In the genomic region with DNA sequence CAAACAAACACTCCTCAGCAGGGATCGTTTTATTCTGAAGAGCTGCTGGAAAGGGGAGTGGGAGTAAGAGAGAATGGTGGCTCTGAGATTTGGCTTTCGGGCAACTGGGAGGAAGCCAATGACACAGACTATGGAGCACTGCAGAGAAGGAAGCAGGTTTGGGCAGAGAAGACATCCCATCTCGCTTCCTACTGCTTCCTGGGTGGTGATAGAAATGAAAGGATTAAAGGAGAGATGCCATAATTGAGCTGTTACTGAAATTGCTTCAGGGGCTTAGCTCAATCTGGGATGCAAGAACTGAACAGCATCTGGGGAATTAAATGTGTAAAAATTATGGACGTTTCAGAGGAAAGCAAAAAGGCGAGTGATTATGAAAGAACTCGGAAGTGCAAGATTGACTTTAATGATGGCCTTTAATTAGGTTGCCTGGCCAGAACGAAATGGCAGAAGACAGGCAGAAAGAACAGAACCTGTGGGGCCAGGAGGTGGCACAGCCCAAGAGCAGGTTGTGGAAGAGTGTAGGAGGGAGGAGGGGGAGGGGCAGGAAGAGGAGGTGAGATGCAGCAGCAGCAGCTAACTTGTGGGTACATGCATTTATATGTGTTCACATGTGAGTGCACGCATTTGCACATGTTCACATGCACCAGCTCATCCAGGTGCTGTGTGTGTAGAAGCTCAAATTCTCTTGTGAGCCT, we compare ENCODE assay signal across 10 mouse cellular contexts.
DNase-seq lines count a peak whose midpoint lies in the region; ATAC-seq and TF ChIP-seq lines count a peak whose summit lies in the region.
"Had no signal": no experiment of that assay in that cellular context is flagged by ENCODE, and none has a peak within 500 bp of the region (broad histone marks: within the 10 kb centered on the region; RNA-seq: fewer than 3 reads in every experiment).

No protein-coding gene starts in this region.

- no peak for TF ChIP-seq CTCF in midbrain, postnatal 0 days (IDR thresholded peaks at IDR 0.05)

- H3K4me1 ChIP-seq in forebrain, embryonic 11.5 days (replicated peaks; ENCODE audit: control insufficient read depth, insufficient read depth, low read length): peaks cover 2% of the 10 kb centered on the region; the same call in 1 of the 2 replicates
- peaks cover 17% of the 10 kb centered on the region for H3K4me1 ChIP-seq in midbrain, postnatal 0 days (ENCODE audit: insufficient read depth, low read length)
- H3K4me1 ChIP-seq: stomach, embryonic 15.5 days had no signal

- H3K27ac ChIP-seq in forebrain, embryonic 11.5 days (ENCODE audit: low read depth, low read length): 0 out of 2 replicates have a peak overlapping the region, but pooled peaks have one; percentile 18
- peak overlapping the region; percentile 69 for H3K27ac ChIP-seq in midbrain, postnatal 0 days (ENCODE audit: low read depth, low read length)
- H3K27ac ChIP-seq: liver, embryonic 12.5 days; stomach, embryonic 15.5 days had no signal

- no peaks in the 10 kb centered on the region for H3K9me3 ChIP-seq in forebrain, embryonic 11.5 days (ENCODE audit: control insufficient read depth, low read length)
- H3K9me3 ChIP-seq in midbrain, postnatal 0 days (ENCODE audit: low read length): no peaks in the 10 kb centered on the region
- H3K9me3 ChIP-seq: liver, embryonic 12.5 days; stomach, embryonic 15.5 days had no signal

- no peak overlapping the region for H3K4me3 ChIP-seq in forebrain, embryonic 11.5 days (ENCODE audit: low read depth, low read length)
- H3K4me3 ChIP-seq in midbrain, postnatal 0 days (ENCODE audit: low read depth, low read length): no peak overlapping the region
- H3K4me3 ChIP-seq: liver, embryonic 12.5 days; stomach, embryonic 15.5 days had no signal

- no peaks in the 10 kb centered on the region for H3K27me3 ChIP-seq in forebrain, embryonic 11.5 days (ENCODE audit: control insufficient read depth, insufficient read depth, low read length)
- H3K27me3 ChIP-seq in midbrain, postnatal 0 days (ENCODE audit: insufficient read depth, low read length): no peaks in the 10 kb centered on the region
- H3K27me3 ChIP-seq: liver, embryonic 12.5 days; stomach, embryonic 15.5 days had no signal

- 67% methylated on average over 8 of the region's 8 CpGs for WGBS in forebrain, embryonic 11.5 days
- 38% methylated on average over 8 of the region's 8 CpGs for WGBS in midbrain, postnatal 0 days

- no peak for ATAC-seq in forebrain, embryonic 11.5 days (replicated peaks; ENCODE audit: low FRiP score)
- peak; percentile 21; the same call in 1 of the 2 replicates for ATAC-seq in midbrain, postnatal 0 days (ENCODE audit: low FRiP score)
- ATAC-seq: intestine, embryonic 16.5 days; liver, embryonic 12.5 days had no signal

- H3K36me3 ChIP-seq in forebrain, embryonic 11.5 days (ENCODE audit: control insufficient read depth, insufficient read depth, low read length): no peaks in the 10 kb centered on the region; the same call in 1 of the 2 replicates
- H3K36me3 ChIP-seq in midbrain, postnatal 0 days (ENCODE audit: insufficient read depth, low read length): 0 out of 2 replicates have a peak, but pooled peaks cover 4% of the 10 kb centered on the region
- H3K36me3 ChIP-seq: liver, embryonic 12.5 days; stomach, embryonic 15.5 days had no signal

- no peak overlapping the region for H3K9ac ChIP-seq in forebrain, embryonic 11.5 days (ENCODE audit: low read length)
- H3K9ac ChIP-seq in midbrain, postnatal 0 days (replicated peaks; ENCODE audit: low read length, poor library complexity, severe bottlenecking): 0 out of 2 replicates have a peak overlapping the region, but pooled peaks have one; percentile 13
- H3K9ac ChIP-seq: liver, embryonic 12.5 days; stomach, embryonic 15.5 days had no signal

- no peak overlapping the region for H3K4me2 ChIP-seq in forebrain, embryonic 11.5 days (ENCODE audit: low read depth, low read length, severe bottlenecking)
- H3K4me2 ChIP-seq in midbrain, postnatal 0 days (ENCODE audit: low read depth, low read length, poor library complexity, severe bottlenecking): no peak overlapping the region
- H3K4me2 ChIP-seq: liver, embryonic 12.5 days; stomach, embryonic 15.5 days had no signal

- DNase-seq in left cerebral cortex, adult 18-20 months (ENCODE audit: low spot score in 2 of 2): peak; percentile 31 to 56
- no peak for DNase-seq in left cerebral cortex, adult 8-10 months (ENCODE audit: low spot score in 2 of 2)
- no peak for DNase-seq in forebrain, embryonic 11.5 days (ENCODE audit: low spot score)
- DNase-seq in frontal cortex, postnatal 10 days (ENCODE audit: low spot score in 2 of 2): peak; percentile 37 to 40
- peak; percentile 42 for DNase-seq in midbrain, postnatal 0 days (ENCODE audit: low spot score)
- DNase-seq in lung, postnatal 14 days: no peak
- DNase-seq in urinary bladder, adult 2 months (ENCODE audit: low spot score): no peak

Comparison
In these comparisons a context has a peak if more than half of its experiments do, and no peak if none do; other contexts are left out.
1. DNase-seq: peak in left cerebral cortex, adult 18-20 months (2 of 2), frontal cortex, postnatal 10 days (2 of 2) and midbrain, postnatal 0 days (single experiment); none in left cerebral cortex, adult 8-10 months (0 of 2), forebrain, embryonic 11.5 days (single experiment), lung, postnatal 14 days (single experiment) and urinary bladder, adult 2 months (single experiment).